In genomic region chr2:174343566-174343965, GRCm38 (mm10) we compare ENCODE assay signal across 8 mouse cellular contexts. TPM values are rescaled to one million over a fixed set of nuclear protein-coding genes. Genes with fewer than 3 reads are reported as not detected.
DNase-seq lines count a peak whose midpoint lies in the region; ATAC-seq and TF ChIP-seq lines count a peak whose summit lies in the region.

No protein-coding gene starts in this region.

- H3K4me1 ChIP-seq in spleen, adult 2 months (ENCODE audit: control insufficient read depth, insufficient read depth, insufficient read length) = peaks cover 29% of the 10 kb centered on the region
- H3K4me1 ChIP-seq in liver, embryonic 11.5 days (replicated peaks; ENCODE audit: control insufficient read depth, insufficient read depth, low read length) = peaks cover 40% of the 10 kb centered on the region

- peak overlapping the region; percentile 42; the same call in 1 of the 2 replicates for H3K4me2 ChIP-seq in liver, embryonic 11.5 days

- no peaks in the 10 kb centered on the region for H3K27me3 ChIP-seq in spleen, adult 2 months (ENCODE audit: control insufficient read depth, insufficient read depth, low read length)
- H3K27me3 ChIP-seq in liver, embryonic 11.5 days (replicated peaks; ENCODE audit: control insufficient read depth, insufficient read depth, low read length) = no peaks in the 10 kb centered on the region

- no peak overlapping the region for H3K9ac ChIP-seq in liver, embryonic 11.5 days (ENCODE audit: low read depth, low read length)

- TF ChIP-seq POLR2A in spleen, adult 2 months (IDR thresholded peaks at IDR 0.05; ENCODE audit: low read depth, low read length) = no peak

- peaks cover 26% of the 10 kb centered on the region for H3K36me3 ChIP-seq in spleen, adult 2 months (ENCODE audit: control insufficient read depth, insufficient read depth, low read length)
- H3K36me3 ChIP-seq in liver, embryonic 11.5 days (ENCODE audit: control insufficient read depth, insufficient read depth, low read length) = peaks cover 29% of the 10 kb centered on the region

- no peak for TF ChIP-seq CTCF in gastrocnemius, adult 2 months (IDR thresholded peaks at IDR 0.05)
- no peak for TF ChIP-seq CTCF in spleen, adult 2 months (IDR thresholded peaks at IDR 0.05; ENCODE audit: extremely low read depth, insufficient read depth, insufficient read length, insufficient replicate concordance)

- H3K9me3 ChIP-seq in liver, embryonic 11.5 days (ENCODE audit: control insufficient read depth, low read length) = no peaks in the 10 kb centered on the region

- DNase-seq in gastrocnemius, adult 2 months = no peak
- DNase-seq in gastrocnemius, adult 18-20 months (ENCODE audit: low spot score) = no peak
- DNase-seq in spleen, adult 2 months (ENCODE audit: low read depth in 1 of 2, low spot score in 2 of 2) = no peak
- no peak for DNase-seq in spleen, postnatal 4 days (ENCODE audit: low spot score in 2 of 2)
- DNase-seq in liver, embryonic 11.5 days (ENCODE audit: low spot score) = no peak
- DNase-seq in gastrocnemius, postnatal 14 days = no peak

- no peak for ATAC-seq in liver, embryonic 11.5 days (replicated peaks; ENCODE audit: low FRiP score)
- ATAC-seq in frontal cortex, adult (ENCODE audit: low TSS enrichment) = no peak
- ATAC-seq in activated CD4-positive, CD25-positive, alpha-beta regulatory T cell, adult 4 months = no peak

- peak overlapping the region; percentile 94 for H3K27ac ChIP-seq in gastrocnemius, adult 2 months
- peak overlapping the region; percentile 58 for H3K27ac ChIP-seq in spleen, adult 2 months (ENCODE audit: insufficient read depth, low read length)
- peak overlapping the region; percentile 51; the same call in 1 of the 2 replicates for H3K27ac ChIP-seq in liver, embryonic 11.5 days (ENCODE audit: low read depth, low read length)

- 17% methylated on average over 1 of the region's 1 CpGs for WGBS in spleen, adult 2 months
- 43% methylated on average over 1 of the region's 1 CpGs for WGBS in liver, embryonic 11.5 days

- intact Hi-C loops in gastrocnemius, adult 2 months (cut with DNase I) = no loop called here
- intact Hi-C loops in gastrocnemius, postnatal 14 days (cut with DNase I; ENCODE audit: low total_unique reads) = no loop called here

- peak overlapping the region; percentile 63 for H3K4me3 ChIP-seq in gastrocnemius, adult 2 months
- H3K4me3 ChIP-seq in spleen, adult 2 months (ENCODE audit: extremely low read depth, insufficient read depth, insufficient read length) = no peak overlapping the region
- no peak overlapping the region for H3K4me3 ChIP-seq in liver, embryonic 11.5 days (ENCODE audit: low read depth, low read length)

RNA-seq across cellular contexts. Expression of gene Gm20721, which starts 2.9 kb away (rescaled TPM):
- 1 to 10 TPM; 1.9 to 3.4 TPM for total RNA-seq in gastrocnemius, adult 2 months (2021)
- 1 to 10 TPM; 1.9 TPM for total RNA-seq in gastrocnemius, adult 18-20 months (2021)
- polyA plus RNA-seq in spleen, adult 2 months (2012; rRNA removed) = 0.09 and 0.16 TPM in 2 replicates
- polyA plus RNA-seq in liver, embryonic 11.5 days (2014; fragmentation: Nextera tagmentation; extraction: Ambion mirVana) = 7.3 and 7.7 TPM in 2 replicates
- 1 to 10 TPM; 3.1 to 3.2 TPM for total RNA-seq in gastrocnemius, postnatal 14 days (2021)
- under 1 TPM in 1 of 2 experiments, not detected in 1; 0.40 TPM for polyA plus RNA-seq in activated CD4-positive, CD25-positive, alpha-beta regulatory T cell, adult 4 months (2017; shearing (Covaris generic))

RNA-seq across cellular contexts. Expression of gene Gnas, which starts 59.4 kb away (rescaled TPM):
- 1,000 to 10,000 TPM; 1,330 to 1,331 TPM for total RNA-seq in gastrocnemius, adult 2 months (2021)
- 1,000 to 10,000 TPM; 1,321 to 1,349 TPM for total RNA-seq in gastrocnemius, adult 18-20 months (2021)
- 515 and 602 TPM in 2 replicates for polyA plus RNA-seq in spleen, adult 2 months (2012; rRNA removed)
- 729 and 742 TPM in 2 replicates for polyA plus RNA-seq in liver, embryonic 11.5 days (2014; fragmentation: Nextera tagmentation; extraction: Ambion mirVana)
- total RNA-seq in gastrocnemius, postnatal 14 days (2021) = 1,000 to 10,000 TPM; 1,660 to 1,705 TPM
- 100 to 1,000 TPM; 102 to 126 TPM for polyA plus RNA-seq in activated CD4-positive, CD25-positive, alpha-beta regulatory T cell, adult 4 months (2017; shearing (Covaris generic))
